Mouse (Mus musculus): ENCODE data around the gene Bloc1s2. TPM values are rescaled to one million over a fixed set of nuclear protein-coding genes. Genes with fewer than 3 reads are reported as not detected.

Bloc1s2 gene
- polyA plus RNA-seq, 1 experiment from 2014 or later: 78.4 TPM

DNA sequence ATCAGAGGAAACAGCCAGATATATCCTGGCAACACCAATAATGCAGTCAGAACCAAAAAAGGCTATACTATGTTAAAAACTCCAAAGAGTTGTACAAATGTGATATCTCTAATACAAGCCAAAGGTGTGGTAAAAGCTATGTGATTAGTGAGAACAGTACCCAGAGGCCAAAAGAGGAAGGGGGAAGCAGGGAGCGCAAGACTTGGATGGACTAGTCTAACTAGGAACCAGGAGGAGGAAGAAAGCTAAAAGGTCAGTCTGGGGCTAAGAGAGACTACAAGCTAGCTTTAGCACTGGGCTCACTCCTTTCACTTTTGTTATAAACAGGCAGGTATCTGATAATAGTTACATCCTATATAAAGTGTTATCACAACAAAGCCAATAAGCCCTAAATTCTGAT lies 41.9 kb downstream of the Bloc1s2 start:
- ATAC-seq: no peak
- Histone ChIP-seq H3K27me3 (replicated peaks; ENCODE audit: control insufficient read depth, insufficient read depth, low read length) (no peaks in the 10 kb centered on the region), H3K27ac (ENCODE audit: low read depth, low read length) (no peak overlapping the region), H3K4me2 (replicated peaks; ENCODE audit: low read depth) (no peak overlapping the region), H3K9me3 (ENCODE audit: control insufficient read depth) (no peaks in the 10 kb centered on the region), H3K4me3 (ENCODE audit: low read depth, low read length) (no peak overlapping the region), H3K36me3 (ENCODE audit: control insufficient read depth, insufficient read depth) (peaks cover 8% of the 10 kb centered on the region), H3K4me1 (replicated peaks; ENCODE audit: control insufficient read depth, insufficient read depth, low read length) (0 out of 2 replicates have a peak, but pooled peaks cover 4% of the 10 kb centered on the region), H3K9ac (ENCODE audit: low read depth, low read length) (no peak overlapping the region)
- 83% methylated on average over 1 of the region's 1 CpGs for WGBS
- no peak for TF ChIP-seq CTCF (IDR thresholded peaks at IDR 0.05; ENCODE audit: low read depth)

DNA sequence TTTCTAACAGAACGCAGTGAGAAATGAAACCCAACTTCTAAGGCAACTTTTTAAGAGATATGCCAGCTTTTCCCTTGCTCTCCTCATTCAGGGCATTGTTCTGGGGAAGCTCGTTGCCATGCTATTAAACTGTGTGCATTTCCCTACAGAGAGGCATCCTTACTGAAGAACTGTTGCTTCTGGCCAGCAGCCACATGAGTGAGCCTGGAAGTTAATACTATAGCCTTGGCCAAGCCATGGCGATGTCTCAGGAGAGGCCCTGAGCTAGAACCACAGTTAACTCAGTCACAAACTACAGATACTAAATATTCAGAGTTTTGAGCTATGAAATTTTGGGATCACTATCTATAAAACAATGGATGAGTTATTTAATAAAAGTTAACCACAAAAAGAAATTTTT lies 43.2 kb downstream of the Bloc1s2 start:
- Histone ChIP-seq H3K27me3 (replicated peaks; ENCODE audit: control insufficient read depth, insufficient read depth, low read length) (no peaks in the 10 kb centered on the region), H3K9ac (ENCODE audit: low read depth, low read length) (no peak overlapping the region), H3K4me1 (replicated peaks; ENCODE audit: control insufficient read depth, insufficient read depth, low read length) (0 out of 2 replicates have a peak, but pooled peaks cover 2% of the 10 kb centered on the region), H3K4me2 (replicated peaks; ENCODE audit: low read depth) (no peak overlapping the region), H3K4me3 (ENCODE audit: low read depth, low read length) (no peak overlapping the region), H3K9me3 (ENCODE audit: control insufficient read depth) (no peaks in the 10 kb centered on the region), H3K36me3 (ENCODE audit: control insufficient read depth, insufficient read depth) (peaks cover 17% of the 10 kb centered on the region), H3K27ac (ENCODE audit: low read depth, low read length) (no peak overlapping the region)
- WGBS: 85% methylated on average over 3 of the region's 3 CpGs
- no peak for TF ChIP-seq CTCF (IDR thresholded peaks at IDR 0.05; ENCODE audit: low read depth)
- no peak for ATAC-seq

DNA sequence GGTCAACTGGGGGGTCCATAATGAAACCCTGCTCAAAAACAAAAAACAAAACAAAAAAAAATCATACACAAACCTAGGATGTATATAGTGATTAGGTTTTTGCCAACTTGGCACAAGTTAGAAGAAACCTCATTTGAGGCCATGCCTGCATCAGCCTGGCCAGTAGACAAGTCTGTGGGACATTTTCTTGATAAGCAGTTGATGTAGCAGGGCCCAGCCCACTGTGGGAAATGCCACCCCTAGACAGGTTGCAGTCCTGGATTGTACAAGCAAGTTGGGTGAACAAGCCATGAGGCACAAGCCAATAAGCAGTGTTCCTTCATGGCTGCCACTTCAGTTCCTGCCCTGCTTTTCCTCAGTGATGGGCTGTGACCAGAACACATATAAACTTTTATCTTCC lies 45.4 kb downstream of the Bloc1s2 start:
- Histone ChIP-seq H3K27ac (ENCODE audit: low read depth, low read length) (no peak overlapping the region), H3K27me3 (replicated peaks; ENCODE audit: control insufficient read depth, insufficient read depth, low read length) (no peaks in the 10 kb centered on the region), H3K4me3 (ENCODE audit: low read depth, low read length) (no peak overlapping the region), H3K9ac (ENCODE audit: low read depth, low read length) (no peak overlapping the region), H3K36me3 (ENCODE audit: control insufficient read depth, insufficient read depth) (peaks cover 37% of the 10 kb centered on the region), H3K9me3 (ENCODE audit: control insufficient read depth) (peaks cover 3% of the 10 kb centered on the region; the same call in 1 of the 2 replicates), H3K4me2 (replicated peaks; ENCODE audit: low read depth) (no peak overlapping the region), H3K4me1 (replicated peaks; ENCODE audit: control insufficient read depth, insufficient read depth, low read length) (no peaks in the 10 kb centered on the region)
- TF ChIP-seq CTCF (IDR thresholded peaks at IDR 0.05; ENCODE audit: low read depth): no peak
- ATAC-seq: no peak

Other genes with a start within 250 kb of the Bloc1s2 start
- 21.4 TPM in 2 replicates for gene Dnmbp, start 206.3 kb downstream of the Bloc1s2 start, polyA plus RNA-seq (2015; fragmentation: Nextera tagmentation; extraction: Ambion mirVana)
- 14.3 and 18.7 TPM in 2 replicates for gene Cpn1, start 159.9 kb downstream of the Bloc1s2 start, polyA plus RNA-seq (2015; fragmentation: Nextera tagmentation; extraction: Ambion mirVana)
- 2.7 and 4.0 TPM in 2 replicates for gene Cyp2c23, start 117.2 kb downstream of the Bloc1s2 start, polyA plus RNA-seq (2015; fragmentation: Nextera tagmentation; extraction: Ambion mirVana)
- gene Erlin1, start 76.7 kb downstream of the Bloc1s2 start, polyA plus RNA-seq (2015; fragmentation: Nextera tagmentation; extraction: Ambion mirVana): 21.0 and 24.3 TPM in 2 replicates
- gene Chuk, start 39.0 kb downstream of the Bloc1s2 start, polyA plus RNA-seq (2015; fragmentation: Nextera tagmentation; extraction: Ambion mirVana): 41.2 and 46.7 TPM in 2 replicates
- 10.7 and 12.5 TPM in 2 replicates for gene Cwf19l1, start 10.6 kb downstream of the Bloc1s2 start, polyA plus RNA-seq (2015; fragmentation: Nextera tagmentation; extraction: Ambion mirVana)
- gene Pkd2l1, start 46.0 kb upstream of the Bloc1s2 start, polyA plus RNA-seq (2015; fragmentation: Nextera tagmentation; extraction: Ambion mirVana): not detected in 2 replicates
- gene Scd3, start 56.8 kb upstream of the Bloc1s2 start, polyA plus RNA-seq (2015; fragmentation: Nextera tagmentation; extraction: Ambion mirVana): not detected in 2 replicates
- gene Scd2, start 147.2 kb upstream of the Bloc1s2 start, polyA plus RNA-seq (2015; fragmentation: Nextera tagmentation; extraction: Ambion mirVana): 35.6 and 42.1 TPM in 2 replicates
- gene Scd4, start 186.6 kb upstream of the Bloc1s2 start, polyA plus RNA-seq (2015; fragmentation: Nextera tagmentation; extraction: Ambion mirVana): 0.04 TPM in 1 of 2 replicates, not detected in the other

Data from intestine, postnatal 0 days (tissue).